Mouse (Mus musculus): Measurements from ENCODE around the gene Magea5.
"Not testable (repeated sequence)": the region's sequence is repeated elsewhere in the genome, so short reads cannot be mapped to it uniquely, and the experiment has no call there.

The Magea5 gene

DNA sequence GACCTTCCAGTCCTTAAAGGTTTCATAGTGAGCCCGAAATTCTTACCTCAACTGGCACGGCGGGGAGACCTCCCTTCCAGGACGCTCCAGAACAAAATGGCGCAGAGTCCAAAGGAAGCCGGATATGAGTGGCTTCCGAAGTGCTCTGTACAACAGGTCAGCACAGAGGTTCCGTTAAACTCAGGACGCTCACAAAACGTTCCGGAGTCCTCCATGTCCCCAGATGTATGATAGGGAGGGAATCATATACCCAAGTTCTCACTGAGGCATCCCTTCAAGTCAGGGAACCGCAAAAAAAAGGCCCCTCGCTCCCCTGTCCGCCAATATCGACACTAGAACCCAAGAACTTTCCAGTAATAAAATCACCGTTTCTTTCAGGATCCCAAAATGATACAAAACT lies at the start of gene Magea5:
Magea5 (minus strand) TSS at position 101 of the 400 bp plus-strand sequence.
- not testable (repeated sequence) for DNase-seq (ENCODE audit: low spot score in 2 of 2)

- DNase-seq (ENCODE audit: low spot score in 2 of 2) = no peak
Observed at GRCm38 (mm10) chrX:155098024-155098423, 35.1 kb upstream of the Magea5 start.

- not testable (repeated sequence) for DNase-seq (ENCODE audit: low spot score in 2 of 2)
Observed at GRCm38 (mm10) chrX:155093566-155093965, 30.6 kb upstream of the Magea5 start, which contains the start of gene Magea2. TSS of gene Magea2 (minus strand) at chrX:155093666.

- DNase-seq (ENCODE audit: low spot score in 2 of 2) = not testable (repeated sequence)
Observed at GRCm38 (mm10) chrX:155089693-155090092, 26.7 kb upstream of the Magea5 start, which contains the start of gene Magea1. TSS of gene Magea1 (minus strand) at chrX:155089793.

Data from spleen, postnatal 36 days (tissue).